Mouse (Mus musculus) liver, adult 2 months (tissue): Measurements from ENCODE around the gene Cbx5.

ENCODE experiments used
- CTCF ChIP-seq: fragments of 200-500 bp; IDR thresholded peaks from 2 replicates; pipeline ENCODE4 v1.5.1; 2011; ENCODE audit warnings: low read depth, low read length, control low read depth
- POLR2A ChIP-seq: fragments of 200-500 bp; IDR thresholded peaks from 2 replicates; pipeline ENCODE4 v1.6.1; 2011; ENCODE audit warnings: low read length, control low read depth; ENCODE audit not compliant: insufficient read depth; ENCODE audit errors: extremely low read depth

GRCm38 (mm10) chr15:103259162-103259561, 19.5 kb upstream of the Cbx5 start:
- no peak for TF ChIP-seq CTCF
- TF ChIP-seq POLR2A: no peak
